Mouse (Mus musculus): ENCODE measurements at regions not wholly inside any gene's neighbourhood (a gene's known extent, or its start where the extent isn't known, plus 50 kb on each side); places are given as distances from the start of the nearest gene placed in this dataset.
A peak's percentile ranks its signal among the peaks of the same experiment; 100 is the strongest.

- DNase-seq: no peak
Observed at GRCm38 (mm10) chr3:143694817-143695216, 510.2 kb downstream of the Lmo4 start.

- no peak for DNase-seq
Observed at GRCm38 (mm10) chr3:143685742-143686141, 519.3 kb downstream of the Lmo4 start.

GRCm38 (mm10) chr3:143678186-143678585 is 526.8 kb downstream of the Lmo4 start:
- DNase-seq: no peak

- no peak for DNase-seq
Observed at GRCm38 (mm10) chr3:143674855-143675254, 530.2 kb downstream of the Lmo4 start.

GRCm38 (mm10) chr3:143674446-143674845 is 530.6 kb downstream of the Lmo4 start:
- no peak for DNase-seq

GRCm38 (mm10) chr3:143662041-143662685 is 542.9 kb downstream of the Lmo4 start:
- no peak for DNase-seq

GRCm38 (mm10) chr3:143659421-143659978 is 545.5 kb downstream of the Lmo4 start:
- DNase-seq: no peak

- DNase-seq: no peak
Observed at GRCm38 (mm10) chr3:143647237-143647636, 557.8 kb downstream of the Lmo4 start.

GRCm38 (mm10) chr3:143646836-143647235 is 558.2 kb downstream of the Lmo4 start:
- no peak for DNase-seq

- no peak for DNase-seq
Observed at GRCm38 (mm10) chr3:143633036-143633435, 572.0 kb downstream of the Lmo4 start.

- DNase-seq: peak; percentile 39
Observed at GRCm38 (mm10) chr3:143631183-143631582, 573.8 kb downstream of the Lmo4 start.

GRCm38 (mm10) chr3:143624906-143625305 is 580.1 kb downstream of the Lmo4 start:
- DNase-seq: no peak

GRCm38 (mm10) chr3:143622275-143622674 is 582.7 kb downstream of the Lmo4 start:
- no peak for DNase-seq

GRCm38 (mm10) chr3:143619125-143619524 is 585.9 kb downstream of the Lmo4 start:
- no peak for DNase-seq

GRCm38 (mm10) chr3:143614895-143615294 is 590.1 kb downstream of the Lmo4 start:
- DNase-seq: no peak

- no peak for DNase-seq
Observed at GRCm38 (mm10) chr3:143614004-143614403, 591.0 kb downstream of the Lmo4 start.

- DNase-seq: no peak
Observed at GRCm38 (mm10) chr3:143609673-143610072, 595.3 kb downstream of the Lmo4 start.

- DNase-seq: peak; percentile 57
Observed at GRCm38 (mm10) chr3:143599120-143599519, 605.9 kb downstream of the Lmo4 start.

- DNase-seq: no peak
Observed at GRCm38 (mm10) chr3:143596949-143597593, 607.9 kb downstream of the Lmo4 start.

- DNase-seq: no peak
Observed at GRCm38 (mm10) chr3:143596011-143596683, 608.9 kb downstream of the Lmo4 start.

- DNase-seq: no peak
Observed at GRCm38 (mm10) chr3:143595081-143595480, 609.9 kb downstream of the Lmo4 start.

- DNase-seq: no peak
Observed at GRCm38 (mm10) chr3:143594676-143595075, 610.3 kb downstream of the Lmo4 start.

- DNase-seq: no peak
Observed at GRCm38 (mm10) chr3:143586653-143587052, 618.4 kb downstream of the Lmo4 start.

Measured in heart, postnatal 4 days (tissue).